ENCODE assay signal across 8 mouse cellular contexts in the genomic region with DNA sequence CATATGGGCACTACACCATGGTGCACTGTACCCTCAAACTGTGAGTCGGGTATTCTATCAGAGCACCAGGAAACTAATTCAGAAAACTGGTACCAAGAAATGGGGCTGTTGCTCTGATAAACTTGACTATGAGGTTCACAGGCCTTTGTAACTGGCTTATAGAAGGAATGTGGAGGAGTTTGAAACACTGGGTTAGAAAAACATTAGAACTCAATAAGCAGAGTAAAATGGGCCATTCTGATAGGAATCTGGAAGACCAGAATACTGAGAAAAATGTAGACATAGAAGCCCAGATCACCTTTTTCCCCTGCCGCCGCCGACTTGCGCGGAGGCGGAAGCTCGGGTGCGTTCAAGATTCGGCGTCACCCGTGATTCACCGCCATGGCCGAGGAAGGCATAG. TPM values are rescaled to one million over a fixed set of nuclear protein-coding genes. Genes with fewer than 3 reads are reported as not detected.
DNase-seq lines count a peak whose midpoint lies in the region; ATAC-seq and TF ChIP-seq lines count a peak whose summit lies in the region.

Gene Rps12-ps3, plus strand, starts transcription at position 301 of the 400 bp plus-strand sequence.

- 97% methylated on average over 12 of the region's 14 CpGs for WGBS in kidney, embryonic 16.5 days
- 95% methylated on average over 14 of the region's 14 CpGs for WGBS in embryonic facial prominence, embryonic 13.5 days
- WGBS in intestine, postnatal 0 days = 97% methylated on average over 12 of the region's 14 CpGs

- no peak within 1 kb of the TSS for H3K4me2 ChIP-seq in kidney, embryonic 16.5 days (replicated peaks; ENCODE audit: low read depth, low read length)
- no peak within 1 kb of the TSS for H3K4me2 ChIP-seq in embryonic facial prominence, embryonic 13.5 days
- no peak within 1 kb of the TSS for H3K4me2 ChIP-seq in intestine, postnatal 0 days (replicated peaks; ENCODE audit: low read depth)
- no peak within 1 kb of the TSS for H3K4me2 ChIP-seq in myocyte (ENCODE audit: low read depth)

- no peak for TF ChIP-seq POLR2A in myocyte (IDR thresholded peaks at IDR 0.05; ENCODE audit: insufficient read length, low read depth)

- no peak within 1 kb of the TSS for H3K4me3 ChIP-seq in kidney, embryonic 16.5 days (ENCODE audit: low read length)
- H3K4me3 ChIP-seq in G1E (ENCODE audit: low read depth, low read length) (no peak within 1 kb of the TSS), myocyte (no peak within 1 kb of the TSS)
- no peak within 1 kb of the TSS for H3K4me3 ChIP-seq in embryonic facial prominence, embryonic 13.5 days
- no peak within 1 kb of the TSS for H3K4me3 ChIP-seq in intestine, postnatal 0 days (ENCODE audit: low read depth, low read length)

- H3K79me2 ChIP-seq in myocyte (ENCODE audit: control insufficient read depth, insufficient read depth) = peaks cover 63% of the 10 kb centered on the region

- ATAC-seq in kidney, embryonic 16.5 days (ENCODE audit: low FRiP score, low TSS enrichment) = no peak
- ATAC-seq in G1E (ENCODE audit: extremely low read depth, insufficient number of reproducible peaks, low FRiP score, poor library complexity, severe bottlenecking) = no peak
- no peak for ATAC-seq in embryonic facial prominence, embryonic 13.5 days (ENCODE audit: insufficient number of reproducible peaks, insufficient read depth, low FRiP score, low TSS enrichment, low read depth)
- no peak for ATAC-seq in intestine, postnatal 0 days

- no peak for DNase-seq in kidney, adult 9 months
- no peak for DNase-seq in G1E (ENCODE audit: low spot score)
- DNase-seq in kidney, postnatal 10 days = no peak
- no peak for DNase-seq in T-cell, adult 2 months (ENCODE audit: low spot score)

- no peaks in the 10 kb centered on the region for H3K27me3 ChIP-seq in kidney, embryonic 16.5 days (ENCODE audit: insufficient read depth, low read length)
- H3K27me3 ChIP-seq in G1E (ENCODE audit: insufficient read depth, low read length) (no peaks in the 10 kb centered on the region), myocyte (ENCODE audit: control insufficient read depth, insufficient read depth, insufficient read length) (no peaks in the 10 kb centered on the region)
- no peaks in the 10 kb centered on the region for H3K27me3 ChIP-seq in embryonic facial prominence, embryonic 13.5 days
- H3K27me3 ChIP-seq in intestine, postnatal 0 days (replicated peaks; ENCODE audit: control insufficient read depth, insufficient read depth, low read length) = no peaks in the 10 kb centered on the region

- H3K36me3 ChIP-seq in kidney, embryonic 16.5 days (ENCODE audit: insufficient read depth, low read length) = 0 out of 2 replicates have a peak, but pooled peaks cover 3% of the 10 kb centered on the region
- H3K36me3 ChIP-seq in G1E (replicated peaks) = peaks cover 67% of the 10 kb centered on the region
- H3K36me3 ChIP-seq in embryonic facial prominence, embryonic 13.5 days = peaks cover 13% of the 10 kb centered on the region; the same call in 1 of the 2 replicates
- H3K36me3 ChIP-seq in intestine, postnatal 0 days (ENCODE audit: control insufficient read depth, insufficient read depth) = peaks cover under 1% of the 10 kb centered on the region; the same call in 1 of the 2 replicates
- peaks cover 13% of the 10 kb centered on the region for H3K36me3 ChIP-seq in myocyte (ENCODE audit: control insufficient read depth, insufficient read depth)

- H3ac ChIP-seq in myocyte (ENCODE audit: control insufficient read depth, insufficient read length) = no peak within 1 kb of the TSS

- no peak within 1 kb of the TSS for H3K27ac ChIP-seq in kidney, embryonic 16.5 days (ENCODE audit: low read length)
- H3K27ac ChIP-seq in embryonic facial prominence, embryonic 13.5 days = no peak within 1 kb of the TSS
- no peak within 1 kb of the TSS for H3K27ac ChIP-seq in intestine, postnatal 0 days (ENCODE audit: low read depth, low read length)

- H3K4me1 ChIP-seq in kidney, embryonic 16.5 days (ENCODE audit: insufficient read depth, low read length) = no peaks in the 10 kb centered on the region
- peaks cover 2% of the 10 kb centered on the region; the same call in 1 of the 2 replicates for H3K4me1 ChIP-seq in G1E (ENCODE audit: insufficient read depth, low read depth, low read length)
- no peaks in the 10 kb centered on the region for H3K4me1 ChIP-seq in embryonic facial prominence, embryonic 13.5 days
- no peaks in the 10 kb centered on the region for H3K4me1 ChIP-seq in intestine, postnatal 0 days (replicated peaks; ENCODE audit: control insufficient read depth, insufficient read depth, low read length)

- no peak within 1 kb of the TSS for H3K9ac ChIP-seq in kidney, embryonic 16.5 days (replicated peaks; ENCODE audit: low read length)
- H3K9ac ChIP-seq in embryonic facial prominence, embryonic 13.5 days = no peak within 1 kb of the TSS
- H3K9ac ChIP-seq in intestine, postnatal 0 days (ENCODE audit: low read depth, low read length) = no peak within 1 kb of the TSS

- no peak for TF ChIP-seq CTCF in G1E (IDR thresholded peaks at IDR 0.05; ENCODE audit: low read depth, low read length)
- no peak for TF ChIP-seq CTCF in intestine, postnatal 0 days (IDR thresholded peaks at IDR 0.05; ENCODE audit: low read depth)

- H3K9me3 ChIP-seq in kidney, embryonic 16.5 days (ENCODE audit: low read length) = no peaks in the 10 kb centered on the region
- H3K9me3 ChIP-seq in G1E (replicated peaks) = no peaks in the 10 kb centered on the region
- H3K9me3 ChIP-seq in embryonic facial prominence, embryonic 13.5 days = no peaks in the 10 kb centered on the region
- H3K9me3 ChIP-seq in intestine, postnatal 0 days (ENCODE audit: control insufficient read depth) = no peaks in the 10 kb centered on the region

TF ChIP-seq in myocyte, 11 proteins besides CTCF, POLR2A, EP300 and RAD21:
- TF ChIP-seq MAX (IDR thresholded peaks at IDR 0.05; ENCODE audit: low read depth) (no peak), USF1 (IDR thresholded peaks at IDR 0.05; ENCODE audit: low read depth) (no peak), E2F4 (IDR thresholded peaks at IDR 0.05; ENCODE audit: insufficient read depth) (no peak), SRF (IDR thresholded peaks at IDR 0.05; ENCODE audit: control insufficient read depth, insufficient read length, low read depth) (no peak), TCF12 (IDR thresholded peaks at IDR 0.05; ENCODE audit: insufficient read depth, poor library complexity, severe bottlenecking) (no peak), TCF3 (IDR thresholded peaks at IDR 0.05; ENCODE audit: insufficient read length, low read depth) (no peak)
TF ChIP-seq in myocyte: peak in this region for 0.

RNA-seq across cellular contexts. Expression of gene Rps12-ps3, which starts in this region (rescaled TPM):
- polyA plus RNA-seq in kidney, embryonic 16.5 days (2015; fragmentation: Nextera tagmentation; extraction: Ambion mirVana) = 22.6 and 54.9 TPM in 2 replicates
- total RNA-seq in G1E (2014; fragmentation: Nextera tagmentation) (62.6 and 81.3 TPM in 2 replicates), G1E (2017) (402 and 406 TPM in 2 replicates)
- polyA plus RNA-seq in G1E (2012) (33.9 and 53.3 TPM in 2 replicates), myocyte (2012; fragmentation: generic; extraction: Trizol) (700 TPM)
- 10.4 and 79.9 TPM in 2 replicates for polyA plus RNA-seq in embryonic facial prominence, embryonic 13.5 days (2015; fragmentation: Nextera tagmentation; extraction: Ambion mirVana)
- 20.0 and 27.4 TPM in 2 replicates for polyA plus RNA-seq in intestine, postnatal 0 days (2015; fragmentation: Nextera tagmentation; extraction: Ambion mirVana)
